ENCODE assay signal across 9 mouse cellular contexts in genomic region chr1:172247679-172248078, GRCm38 (mm10). TPM values are rescaled to one million over a fixed set of nuclear protein-coding genes. Genes with fewer than 3 reads are reported as not detected.
DNase-seq lines count a peak whose midpoint lies in the region; ATAC-seq and TF ChIP-seq lines count a peak whose summit lies in the region.
"Had no signal": no experiment of that assay in that cellular context is flagged by ENCODE, and none has a peak within 500 bp of the region (broad histone marks: within the 10 kb centered on the region; RNA-seq: fewer than 3 reads in every experiment).

No protein-coding gene starts in this region.

- no peaks in the 10 kb centered on the region for H3K4me1 ChIP-seq in spleen, adult 2 months (ENCODE audit: control insufficient read depth, insufficient read depth, insufficient read length)
- peaks cover 11% of the 10 kb centered on the region; the same call in 1 of the 2 replicates for H3K4me1 ChIP-seq in limb, embryonic 12.5 days (replicated peaks)
- 0 out of 2 replicates have a peak, but pooled peaks cover 2% of the 10 kb centered on the region for H3K4me1 ChIP-seq in olfactory bulb, adult 2 months (ENCODE audit: control insufficient read depth, insufficient read depth, low read length)

- no peaks in the 10 kb centered on the region for H3K27me3 ChIP-seq in spleen, adult 2 months (ENCODE audit: control insufficient read depth, insufficient read depth, low read length)
- peaks cover 22% of the 10 kb centered on the region for H3K27me3 ChIP-seq in limb, embryonic 12.5 days

- no peaks in the 10 kb centered on the region for H3K36me3 ChIP-seq in spleen, adult 2 months (ENCODE audit: control insufficient read depth, insufficient read depth, low read length)
- no peaks in the 10 kb centered on the region for H3K36me3 ChIP-seq in limb, embryonic 12.5 days
- H3K36me3 ChIP-seq: stomach, embryonic 15.5 days had no signal

- no peak for TF ChIP-seq POLR2A in spleen, adult 2 months (IDR thresholded peaks at IDR 0.05; ENCODE audit: low read depth, low read length)
- TF ChIP-seq POLR2A in olfactory bulb, adult 2 months (IDR thresholded peaks at IDR 0.05; ENCODE audit: insufficient read depth, low read depth, low read length), result no peak

- TF ChIP-seq CTCF in spleen, adult 2 months (IDR thresholded peaks at IDR 0.05; ENCODE audit: extremely low read depth, insufficient read depth, insufficient read length, insufficient replicate concordance), result peak; percentile 31; the same call in 1 of the 2 replicates
- TF ChIP-seq CTCF in olfactory bulb, adult 2 months (IDR thresholded peaks at IDR 0.05; ENCODE audit: insufficient read depth, low read depth, low read length), result 0 out of 2 replicates have a peak, but pooled peaks have one; percentile 18

- WGBS in spleen, adult 2 months, result 32% methylated on average over 2 of the region's 2 CpGs
- 48% methylated on average over 2 of the region's 2 CpGs for whole genome bisulfite sequencing in limb, embryonic 12.5 days
- WGBS in olfactory bulb, adult 2 months, result 45% methylated on average over 2 of the region's 2 CpGs

- no peak overlapping the region for H3K4me2 ChIP-seq in limb, embryonic 12.5 days
- H3K4me2 ChIP-seq: stomach, embryonic 15.5 days had no signal

- no peaks in the 10 kb centered on the region for H3K9me3 ChIP-seq in limb, embryonic 12.5 days
- H3K9me3 ChIP-seq: stomach, embryonic 15.5 days had no signal

- H3K9ac ChIP-seq in limb, embryonic 12.5 days (replicated peaks), result no peak overlapping the region
- H3K9ac ChIP-seq: stomach, embryonic 15.5 days had no signal

- DNase-seq in adrenal gland, adult 2 months, result peak; percentile 30
- no peak for DNase-seq in adrenal gland, adult 8-10 months
- DNase-seq in spleen, adult 2 months (ENCODE audit: low read depth in 1 of 2, low spot score in 2 of 2), result no peak
- no peak for DNase-seq in spleen, postnatal 14 days (ENCODE audit: low spot score in 2 of 2)
- DNase-seq in gastrocnemius, postnatal 25 days, result peak; percentile 27
- no peak for DNase-seq in testis, postnatal 14 days (ENCODE audit: low spot score)

- no peak overlapping the region for H3K4me3 ChIP-seq in spleen, adult 2 months (ENCODE audit: extremely low read depth, insufficient read depth, insufficient read length)
- no peak overlapping the region for H3K4me3 ChIP-seq in limb, embryonic 12.5 days (replicated peaks)
- no peak overlapping the region for H3K4me3 ChIP-seq in olfactory bulb, adult 2 months (ENCODE audit: insufficient read depth, low read depth, low read length)
- H3K4me3 ChIP-seq: stomach, embryonic 15.5 days had no signal

- H3K27ac ChIP-seq in spleen, adult 2 months (ENCODE audit: insufficient read depth, low read length), result no peak overlapping the region
- no peak overlapping the region for H3K27ac ChIP-seq in limb, embryonic 12.5 days
- no peak overlapping the region for H3K27ac ChIP-seq in olfactory bulb, adult 2 months (ENCODE audit: insufficient read depth, low read depth, low read length)
- H3K27ac ChIP-seq: stomach, embryonic 15.5 days had no signal

- peak; percentile 48; the same call in 1 of the 2 replicates for ATAC-seq in limb, embryonic 12.5 days (ENCODE audit: insufficient number of reproducible peaks, insufficient read depth, low FRiP score, low TSS enrichment, low read depth)

RNA-seq across cellular contexts. Expression of gene Atp1a4, which starts 10.5 kb away (rescaled TPM):
- total RNA-seq in adrenal gland, adult 2 months (2021), result 1 to 10 TPM in 1 of 2 experiments, under 1 TPM in 1; 0.62 to 3.6 TPM
- 0.90 and 0.91 TPM in 2 replicates for polyA plus RNA-seq in adrenal gland, adult 2 months (2012; rRNA removed)
- total RNA-seq in adrenal gland, adult 8-10 months (2022), result 1 to 10 TPM in 2 of 4 experiments, under 1 TPM in 2; 0.12 to 1.1 (median 0.76) TPM
- 0.04 TPM in 1 of 2 replicates, not detected in the other for polyA plus RNA-seq in spleen, adult 2 months (2012; rRNA removed)
- under 1 TPM; 0.59 to 0.88 TPM for total RNA-seq in gastrocnemius, postnatal 25 days (2021)
- polyA plus RNA-seq in limb, embryonic 12.5 days (2016; fragmentation: Nextera tagmentation; extraction: Ambion mirVana), result not detected in 2 replicates
- not detected in 2 replicates for polyA plus RNA-seq in olfactory bulb, adult 2 months (2012; ENCODE audit: insufficient read depth, insufficient read length, low replicate concordance, missing spikeins)
- polyA plus RNA-seq: stomach, embryonic 15.5 days had no signal

RNA-seq across cellular contexts. Expression of gene Igsf8, which starts 13.8 kb away (rescaled TPM):
- 10 to 100 TPM; 32.2 to 38.3 TPM for total RNA-seq in adrenal gland, adult 2 months (2021)
- polyA plus RNA-seq in adrenal gland, adult 2 months (2012; rRNA removed), result 109 and 126 TPM in 2 replicates
- 10 to 100 TPM; 32.7 to 37.0 (median 35.8) TPM for total RNA-seq in adrenal gland, adult 8-10 months (2022)
- 117 and 119 TPM in 2 replicates for polyA plus RNA-seq in spleen, adult 2 months (2012; rRNA removed)
- total RNA-seq in gastrocnemius, postnatal 25 days (2021), result 10 to 100 TPM in 1 of 2 experiments, 1 to 10 TPM in 1; 9.2 to 10.7 TPM
- polyA plus RNA-seq in limb, embryonic 12.5 days (2016; fragmentation: Nextera tagmentation; extraction: Ambion mirVana), result 44.1 and 45.9 TPM in 2 replicates
- not detected in 2 replicates for polyA plus RNA-seq in olfactory bulb, adult 2 months (2012; ENCODE audit: insufficient read depth, insufficient read length, low replicate concordance, missing spikeins)

RNA-seq across cellular contexts. Expression of gene Casq1, which starts 28.0 kb away (rescaled TPM):
- total RNA-seq in adrenal gland, adult 2 months (2021), result under 1 TPM; 0.31 to 0.46 TPM
- polyA plus RNA-seq in adrenal gland, adult 2 months (2012; rRNA removed), result 0.13 and 0.24 TPM in 2 replicates
- under 1 TPM in 3 of 4 experiments, not detected in 1; 0.21 to 0.30 (median 0.29) TPM for total RNA-seq in adrenal gland, adult 8-10 months (2022)
- 0.35 and 0.40 TPM in 2 replicates for polyA plus RNA-seq in spleen, adult 2 months (2012; rRNA removed)
- 1,000 to 10,000 TPM; 5,450 to 5,866 TPM for total RNA-seq in gastrocnemius, postnatal 25 days (2021)
- polyA plus RNA-seq in limb, embryonic 12.5 days (2016; fragmentation: Nextera tagmentation; extraction: Ambion mirVana), result 2.9 and 4.1 TPM in 2 replicates
- polyA plus RNA-seq in olfactory bulb, adult 2 months (2012; ENCODE audit: insufficient read depth, insufficient read length, low replicate concordance, missing spikeins), result not detected in 2 replicates

RNA-seq across cellular contexts. Expression of gene Pea15a, which starts 41.1 kb away (rescaled TPM):
- total RNA-seq in adrenal gland, adult 2 months (2021), result 10 to 100 TPM; 68.0 to 71.3 TPM
- 22.1 and 24.5 TPM in 2 replicates for polyA plus RNA-seq in adrenal gland, adult 2 months (2012; rRNA removed)
- 10 to 100 TPM; 48.4 to 89.7 (median 63.1) TPM for total RNA-seq in adrenal gland, adult 8-10 months (2022)
- polyA plus RNA-seq in spleen, adult 2 months (2012; rRNA removed), result 32.4 and 33.5 TPM in 2 replicates
- total RNA-seq in gastrocnemius, postnatal 25 days (2021), result 10 to 100 TPM; 32.6 to 33.3 TPM
- 69.5 and 76.5 TPM in 2 replicates for polyA plus RNA-seq in limb, embryonic 12.5 days (2016; fragmentation: Nextera tagmentation; extraction: Ambion mirVana)
- 189 TPM in 1 of 2 replicates, not detected in the other for polyA plus RNA-seq in olfactory bulb, adult 2 months (2012; ENCODE audit: insufficient read depth, insufficient read length, low replicate concordance, missing spikeins)

RNA-seq across cellular contexts. Expression of gene Atp1a2, which starts 50.2 kb away (rescaled TPM):
- 100 to 1,000 TPM; 126 to 247 TPM for total RNA-seq in adrenal gland, adult 2 months (2021)
- polyA plus RNA-seq in adrenal gland, adult 2 months (2012; rRNA removed), result 57.3 and 85.0 TPM in 2 replicates
- total RNA-seq in adrenal gland, adult 8-10 months (2022), result 100 to 1,000 TPM in 1 of 4 experiments, 10 to 100 TPM in 3; 34.9 to 107 (median 92.5) TPM
- 3.1 and 3.9 TPM in 2 replicates for polyA plus RNA-seq in spleen, adult 2 months (2012; rRNA removed)
- 1,000 to 10,000 TPM; 1,026 to 1,397 TPM for total RNA-seq in gastrocnemius, postnatal 25 days (2021)
- polyA plus RNA-seq in limb, embryonic 12.5 days (2016; fragmentation: Nextera tagmentation; extraction: Ambion mirVana), result 5.1 and 5.4 TPM in 2 replicates
- 130 and 318 TPM in 2 replicates for polyA plus RNA-seq in olfactory bulb, adult 2 months (2012; ENCODE audit: insufficient read depth, insufficient read length, low replicate concordance, missing spikeins)

Comparison
In these comparisons a context has a peak if more than half of its experiments do, and no peak if none do; other contexts are left out.
1. DNase-seq: peak in adrenal gland, adult 2 months (single experiment) and gastrocnemius, postnatal 25 days (single experiment); none in adrenal gland, adult 8-10 months (single experiment), spleen, adult 2 months (0 of 2), spleen, postnatal 14 days (0 of 2) and testis, postnatal 14 days (single experiment).
2. RNA of gene Igsf8, which starts 13.8 kb away (polyA plus RNA-seq): 109 to 126 TPM in adrenal gland, adult 2 months, 117 to 119 TPM in spleen, adult 2 months and 44.1 to 45.9 TPM in limb, embryonic 12.5 days; not detected in olfactory bulb, adult 2 months; every median in the first group is over 10 times any median in the second.